Mouse (Mus musculus) midbrain, embryonic 11.5 days (tissue): ENCODE results near the gene Glis3. TPM values are rescaled to one million over a fixed set of nuclear protein-coding genes. Genes with fewer than 3 reads are reported as not detected.

Experiments used
- ATAC-seq: fragments of 200-750 bp; cut with Nextera tagmentation; 2 replicates; pipeline ENCODE4 v1.8.0; 2017; ENCODE audit warnings: moderate TSS enrichment, moderate library complexity; ENCODE audit not compliant: low FRiP score
- DNase-seq: peaks from one replicate; pipeline ENCODE4 v3.0.0; 2015; ENCODE audit warnings: low spot score; ENCODE audit errors: missing footprints
- H3K27ac ChIP-seq: fragments of 300-500 bp; sonication (generic); 2 replicates; pipeline ENCODE4 v1.5.1; 2014; ENCODE audit warnings: low read depth, low read length
- H3K27me3 ChIP-seq: fragments of 300-500 bp; sonication (generic); 2 replicates; pipeline ENCODE4 v1.6.1; 2014; ENCODE audit warnings: mild to moderate bottlenecking, low read length, moderate library complexity, mixed read lengths; ENCODE audit not compliant: control insufficient read depth, insufficient read depth
- H3K36me3 ChIP-seq: fragments of 300-500 bp; sonication (generic); 2 replicates; pipeline ENCODE4 v1.6.1; 2014; ENCODE audit warnings: mild to moderate bottlenecking, low read length, moderate library complexity, mixed read lengths; ENCODE audit not compliant: control insufficient read depth, insufficient read depth
- H3K4me1 ChIP-seq: fragments of 300-500 bp; sonication (generic); 2 replicates; pipeline ENCODE4 v1.6.1; 2014; ENCODE audit warnings: low read length; ENCODE audit not compliant: control insufficient read depth, insufficient read depth
- H3K4me2 ChIP-seq: fragments of 300-500 bp; sonication (generic); 2 replicates; pipeline ENCODE4 v1.6.1; 2014; ENCODE audit warnings: mild to moderate bottlenecking, moderate library complexity
- H3K4me3 ChIP-seq: fragments of 300-500 bp; sonication (generic); 2 replicates; pipeline ENCODE4 v1.5.1; 2014; ENCODE audit warnings: low read depth, low read length
- H3K9ac ChIP-seq: fragments of 300-500 bp; sonication (generic); 2 replicates; pipeline ENCODE4 v1.6.1; 2014; ENCODE audit warnings: low read length
- H3K9me3 ChIP-seq: fragments of 300-500 bp; sonication (generic); 2 replicates; pipeline ENCODE4 v1.6.1; 2016; ENCODE audit warnings: low read length; ENCODE audit not compliant: control insufficient read depth
- WGBS: fragments of 180-500 bp; shearing (Covaris S2); extraction: QIAGEN DNeasy Blood & Tissue Kit; methylation state at CpG from one replicate; pipeline ENCODE4 v1.1.7; 2014; 5-methylcytosine and 5-hydroxymethylcytosine counted together
- polyA plus RNA-seq: library from polyadenylated mRNA; unstranded; fragments of >200 nt; fragmentation: Nextera tagmentation; extraction: Ambion mirVana; gene quantifications from 2 replicates; pipeline ENCODE4 v1.2.1, GENCODE M21; 2014

The Glis3 gene
- polyA plus RNA-seq, 1 experiment from 2014 or later, result 1.9 TPM

DNA sequence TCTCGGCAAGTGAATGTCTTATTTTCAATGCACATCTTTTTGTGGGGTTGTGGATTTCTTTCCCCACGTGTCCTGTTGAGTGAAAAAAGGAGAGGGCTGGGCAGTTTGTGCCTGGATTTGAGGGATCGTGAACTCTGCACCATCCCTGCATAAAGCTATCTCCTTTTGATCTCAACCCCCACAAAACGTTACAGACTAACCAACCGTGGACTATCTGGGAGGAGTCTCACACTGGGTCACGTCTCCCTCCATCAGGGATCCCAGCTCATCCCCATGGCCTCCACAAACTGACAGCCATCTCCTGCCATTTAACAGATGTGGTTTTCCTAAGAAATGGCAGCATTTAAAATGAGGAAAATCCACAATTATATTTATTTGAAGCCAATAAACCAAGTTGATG, 174.5 kb downstream of the Glis3 start:
- WGBS, result 38% methylated on average over 6 of the region's 6 CpGs
- H3K4me3 ChIP-seq, result no peak overlapping the region
- H3K27me3 ChIP-seq, result no peaks in the 10 kb centered on the region; the same call in 1 of the 2 replicates
- ATAC-seq (no peak), DNase-seq (no peak)
- H3K9me3 ChIP-seq, result no peaks in the 10 kb centered on the region
- no peaks in the 10 kb centered on the region for H3K4me1 ChIP-seq
- no peaks in the 10 kb centered on the region for H3K36me3 ChIP-seq
- no peak overlapping the region for H3K9ac ChIP-seq
- H3K27ac ChIP-seq, result no peak overlapping the region
- no peak overlapping the region for H3K4me2 ChIP-seq

DNA sequence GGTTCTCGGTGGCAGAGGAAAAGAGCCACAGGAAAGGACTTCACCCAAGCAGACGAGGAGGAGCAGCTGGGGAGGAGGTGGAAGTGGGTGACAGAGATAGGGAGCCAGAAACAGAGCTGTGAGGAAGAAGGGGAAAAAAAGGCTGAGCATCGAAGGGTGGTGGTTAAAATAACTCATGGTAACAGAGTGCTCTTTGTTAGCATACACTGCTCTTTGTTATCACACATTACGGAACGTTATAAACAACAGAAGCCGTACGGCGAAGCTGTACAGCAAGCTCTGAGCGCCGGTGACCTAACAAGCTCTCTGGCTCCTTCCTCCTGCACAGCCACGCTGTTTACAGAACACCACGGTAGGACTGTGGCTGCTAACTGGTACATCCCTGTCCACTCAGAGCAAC, 176.9 kb downstream of the Glis3 start:
- no peak overlapping the region for H3K9ac ChIP-seq
- no peak overlapping the region for H3K4me2 ChIP-seq
- H3K4me3 ChIP-seq, result no peak overlapping the region
- DNase-seq, result no peak
- no peaks in the 10 kb centered on the region for H3K9me3 ChIP-seq
- 90% methylated on average over 12 of the region's 12 CpGs for WGBS
- no peak overlapping the region for H3K27ac ChIP-seq
- ATAC-seq, result no peak
- H3K27me3 ChIP-seq, result no peaks in the 10 kb centered on the region; the same call in 1 of the 2 replicates
- no peaks in the 10 kb centered on the region for H3K4me1 ChIP-seq
- no peaks in the 10 kb centered on the region for H3K36me3 ChIP-seq

DNA sequence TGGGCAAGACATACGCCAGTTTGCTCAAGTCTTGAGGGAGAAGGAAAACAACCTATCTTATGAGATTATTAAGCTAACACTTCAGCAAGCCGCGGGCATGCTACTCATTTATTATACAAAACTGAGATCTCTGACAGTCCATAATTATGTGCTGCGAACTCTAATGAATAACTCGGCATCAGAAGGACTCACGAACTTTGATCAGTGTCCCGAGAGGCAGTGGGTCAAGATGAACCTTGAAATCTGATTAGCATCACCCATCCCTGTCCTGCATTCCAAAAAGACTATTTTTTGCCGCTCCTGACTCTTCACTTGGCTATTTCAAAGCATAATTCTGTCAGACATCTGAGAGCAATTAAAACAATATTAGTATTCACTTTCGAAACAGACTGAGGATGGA, 178.9 kb downstream of the Glis3 start:
- H3K4me1 ChIP-seq, result no peaks in the 10 kb centered on the region
- no peaks in the 10 kb centered on the region; the same call in 1 of the 2 replicates for H3K27me3 ChIP-seq
- H3K36me3 ChIP-seq, result no peaks in the 10 kb centered on the region
- ATAC-seq, result no peak
- H3K4me3 ChIP-seq, result no peak overlapping the region
- no peak overlapping the region for H3K9ac ChIP-seq
- H3K9me3 ChIP-seq, result no peaks in the 10 kb centered on the region
- DNase-seq, result no peak
- H3K27ac ChIP-seq, result no peak overlapping the region
- WGBS, result 69% methylated on average over 9 of the region's 9 CpGs
- no peak overlapping the region for H3K4me2 ChIP-seq

DNA sequence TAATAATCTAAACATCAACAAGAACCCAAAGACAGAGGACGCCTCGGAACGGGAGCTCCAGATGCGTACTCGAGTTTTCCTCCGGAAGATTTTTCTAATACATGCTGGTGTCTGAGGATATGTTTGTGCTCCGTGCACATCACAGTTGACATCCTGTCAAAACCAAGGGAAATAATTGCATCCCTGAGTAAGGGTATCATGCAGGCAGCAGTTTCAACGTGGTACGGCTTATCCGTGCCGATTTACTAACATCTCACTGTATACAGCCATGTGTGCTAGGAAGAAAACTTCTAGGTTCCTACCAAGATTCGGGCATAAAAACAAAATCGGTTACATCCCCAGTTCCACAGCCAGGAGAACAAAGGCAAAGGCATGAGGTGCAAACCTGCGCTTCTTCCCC, 179.4 kb downstream of the Glis3 start:
- H3K27ac ChIP-seq, result no peak overlapping the region
- no peaks in the 10 kb centered on the region; the same call in 1 of the 2 replicates for H3K27me3 ChIP-seq
- no peaks in the 10 kb centered on the region for H3K4me1 ChIP-seq
- no peaks in the 10 kb centered on the region for H3K9me3 ChIP-seq
- no peak for DNase-seq
- H3K4me3 ChIP-seq, result no peak overlapping the region
- WGBS, result 93% methylated on average over 14 of the region's 14 CpGs
- no peak overlapping the region for H3K9ac ChIP-seq
- no peak for ATAC-seq
- no peaks in the 10 kb centered on the region for H3K36me3 ChIP-seq
- no peak overlapping the region for H3K4me2 ChIP-seq

DNA sequence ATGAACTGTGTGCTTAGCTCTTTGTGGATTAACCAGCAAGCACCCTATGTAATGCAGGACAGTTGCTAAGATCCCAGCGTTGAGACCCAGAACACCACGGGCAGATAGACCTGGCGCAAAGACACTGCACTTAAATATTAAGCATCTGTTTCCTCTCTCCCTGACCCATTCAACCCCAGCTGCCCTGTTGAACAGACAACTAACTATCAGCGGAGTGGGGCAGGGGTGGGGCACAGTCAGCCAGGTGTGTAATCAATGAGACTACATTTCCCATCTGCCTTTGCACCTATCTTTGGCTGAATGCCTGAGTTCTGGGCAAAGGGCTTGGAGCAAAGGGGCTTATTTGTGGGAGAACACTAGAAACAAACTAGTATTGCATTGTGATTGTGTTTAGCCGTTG, 180.1 kb downstream of the Glis3 start:
- WGBS, result 90% methylated on average over 5 of the region's 5 CpGs
- Histone ChIP-seq H3K9me3 (no peaks in the 10 kb centered on the region), H3K27me3 (no peaks in the 10 kb centered on the region; the same call in 1 of the 2 replicates), H3K27ac (no peak overlapping the region), H3K4me1 (no peaks in the 10 kb centered on the region), H3K9ac (no peak overlapping the region), H3K36me3 (no peaks in the 10 kb centered on the region), H3K4me2 (no peak overlapping the region), H3K4me3 (no peak overlapping the region)
- DNase-seq (no peak), ATAC-seq (no peak)

DNA sequence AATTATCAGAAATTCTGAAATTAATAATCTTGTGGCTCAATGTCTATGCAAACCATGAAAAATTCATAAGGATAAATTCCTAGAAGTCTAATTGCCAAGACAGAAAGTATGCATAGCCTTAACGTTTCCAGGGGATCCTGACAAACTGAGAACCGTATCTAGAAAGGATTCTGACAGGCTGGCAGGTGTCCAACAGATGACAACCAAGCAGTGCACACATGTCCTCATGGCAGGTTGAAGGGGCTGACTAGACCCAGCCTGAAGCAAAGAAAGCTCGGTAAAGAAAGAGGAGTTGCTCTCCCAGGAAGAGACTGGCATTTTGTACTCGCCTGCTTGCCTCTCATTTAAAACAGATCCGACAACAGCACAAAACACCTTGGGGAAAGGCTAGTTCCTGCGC, 184.0 kb downstream of the Glis3 start:
- no peak for DNase-seq

DNA sequence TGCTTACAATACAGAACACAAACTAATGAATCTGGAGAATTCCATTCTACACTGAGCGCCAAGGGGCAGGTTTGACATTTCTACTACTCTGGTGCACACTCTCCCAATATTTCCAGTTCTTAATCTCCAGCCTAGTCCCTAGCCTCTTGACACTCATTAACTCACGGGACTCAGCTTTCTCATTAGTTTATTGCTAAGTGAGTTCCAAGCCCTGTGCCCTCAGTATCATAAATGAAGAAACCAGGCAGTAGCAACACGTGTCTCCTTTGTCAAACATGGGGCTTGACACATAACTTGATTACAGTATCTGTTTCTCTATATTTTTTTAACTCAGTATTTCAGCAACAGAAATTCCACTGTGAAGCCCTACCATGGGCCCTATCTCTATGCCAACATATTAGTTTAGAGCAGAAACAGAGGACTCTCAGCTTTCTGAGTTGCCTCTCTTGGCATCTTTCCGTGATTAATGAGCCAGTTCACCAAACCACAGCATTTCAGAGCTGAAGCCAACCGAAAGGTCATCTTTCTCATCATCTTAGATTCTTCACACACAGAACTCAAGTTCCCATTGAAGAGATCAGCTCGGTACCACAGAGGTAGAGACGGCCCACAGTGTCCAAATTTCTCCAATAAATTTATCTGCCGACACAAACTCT, 186.1 kb downstream of the Glis3 start:
- Histone ChIP-seq H3K4me1 (no peaks in the 10 kb centered on the region), H3K9ac (no peak overlapping the region), H3K4me2 (no peak overlapping the region), H3K27me3 (no peaks in the 10 kb centered on the region), H3K9me3 (no peaks in the 10 kb centered on the region), H3K4me3 (no peak overlapping the region), H3K36me3 (no peaks in the 10 kb centered on the region), H3K27ac (no peak overlapping the region)
- ATAC-seq, result no peak
- 91% methylated on average over 8 of the region's 8 CpGs for WGBS
- no peak for DNase-seq

More for the DNA sequence above, 184.0 kb downstream of the Glis3 start:
- WGBS, result 85% methylated on average over 6 of the region's 6 CpGs
- no peak for ATAC-seq
- no peaks in the 10 kb centered on the region for H3K36me3 ChIP-seq
- H3K4me1 ChIP-seq, result no peaks in the 10 kb centered on the region
- no peak overlapping the region for H3K9ac ChIP-seq
- no peaks in the 10 kb centered on the region for H3K9me3 ChIP-seq
- H3K27ac ChIP-seq, result no peak overlapping the region
- no peak overlapping the region for H3K4me2 ChIP-seq
- H3K4me3 ChIP-seq, result no peak overlapping the region
- H3K27me3 ChIP-seq, result no peaks in the 10 kb centered on the region

DNA sequence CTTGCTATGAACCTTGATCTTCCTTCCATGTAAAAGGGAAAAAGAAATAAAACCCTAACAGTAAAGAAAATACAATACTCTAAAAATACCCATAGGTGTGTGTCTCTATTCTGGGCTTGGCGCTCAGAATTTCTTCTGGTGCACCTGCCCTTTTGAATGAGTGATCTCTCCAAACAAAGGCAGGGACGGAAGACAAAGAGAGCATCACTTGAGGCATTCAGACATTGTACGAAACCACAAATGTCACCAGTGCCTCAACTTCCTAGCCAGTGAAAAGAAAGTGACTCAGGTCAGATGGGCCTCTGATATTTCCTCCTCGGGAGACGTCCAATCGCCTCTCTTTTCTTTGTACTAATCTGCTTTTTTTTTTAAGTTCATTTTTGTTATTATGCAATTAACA, 201.8 kb downstream of the Glis3 start:
- ATAC-seq, result no peak
- Histone ChIP-seq H3K4me2 (no peak overlapping the region), H3K9me3 (no peaks in the 10 kb centered on the region), H3K4me1 (peaks cover 11% of the 10 kb centered on the region), H3K4me3 (no peak overlapping the region), H3K27ac (no peak overlapping the region), H3K36me3 (no peaks in the 10 kb centered on the region), H3K9ac (no peak overlapping the region), H3K27me3 (peaks cover 7% of the 10 kb centered on the region; the same call in 1 of the 2 replicates)
- no peak for DNase-seq
- 34% methylated on average over 6 of the region's 6 CpGs for WGBS

DNA sequence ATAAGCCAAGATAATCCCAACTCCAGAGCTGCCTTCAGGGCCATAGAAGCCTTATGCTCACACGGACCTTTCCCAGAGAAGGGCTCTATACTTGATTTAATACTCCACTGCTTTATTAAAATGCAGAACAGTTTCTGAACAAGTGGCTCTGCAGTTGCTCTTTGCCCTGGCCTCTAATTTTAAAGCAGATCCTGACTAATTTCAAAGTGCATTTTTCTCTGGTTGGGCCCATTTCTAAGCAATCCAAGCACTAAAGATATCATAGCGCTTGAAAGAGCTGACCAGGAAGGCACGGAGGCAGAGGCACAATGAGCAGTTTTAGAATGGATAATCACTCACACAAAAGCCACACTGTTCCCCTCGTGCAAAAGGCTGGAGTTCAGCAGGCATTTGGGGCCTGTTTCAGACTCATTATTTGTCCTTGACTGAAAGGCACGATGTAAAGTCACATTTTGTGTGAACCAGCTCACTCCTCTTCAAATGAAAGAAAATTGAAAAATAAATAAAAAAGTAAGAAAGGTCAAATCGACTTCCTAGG, 202.5 kb downstream of the Glis3 start:
- Histone ChIP-seq H3K27me3 (peaks cover 7% of the 10 kb centered on the region; the same call in 1 of the 2 replicates), H3K4me3 (no peak overlapping the region), H3K4me2 (no peak overlapping the region), H3K9ac (no peak overlapping the region), H3K36me3 (no peaks in the 10 kb centered on the region), H3K4me1 (peaks cover 11% of the 10 kb centered on the region), H3K9me3 (no peaks in the 10 kb centered on the region), H3K27ac (peak overlapping the region; percentile 27; the same call in 1 of the 2 replicates)
- DNase-seq (peak; percentile 89), ATAC-seq (peak; percentile 70; the same call in 1 of the 2 replicates)
- 11% methylated on average over 6 of the region's 6 CpGs for WGBS
